Mouse (Mus musculus) olfactory bulb, adult 2 months (tissue): ENCODE data around the gene Coil.

ENCODE experiments used
- CTCF ChIP-seq: fragments of 200-500 bp; IDR thresholded peaks from 2 replicates; pipeline ENCODE4 v1.5.1; 2012; ENCODE audit warnings: low read depth, mild to moderate bottlenecking, low read length, moderate library complexity; ENCODE audit not compliant: insufficient read depth
- POLR2A ChIP-seq: fragments of 200-500 bp; IDR thresholded peaks from 2 replicates; pipeline ENCODE4 v1.6.1; 2012; ENCODE audit warnings: mild to moderate bottlenecking, low read depth, low read length, moderate library complexity; ENCODE audit not compliant: insufficient read depth

- TF ChIP-seq CTCF (no peak), POLR2A (no peak)
Measured at GRCm38 (mm10) chr11:88934089-88935000, 35.7 kb upstream of the Coil start.
